Mouse (Mus musculus) liver, embryonic 14.5 days (tissue): ENCODE results near the gene Lcp2.

ENCODE experiments used
- CTCF ChIP-seq: IDR thresholded peaks from 2 replicates; pipeline ENCODE4 v1.5.1; 2016; ENCODE audit warnings: antibody characterized with exemption, low read depth, control low read depth
- EP300 ChIP-seq: IDR thresholded peaks from 2 replicates; pipeline ENCODE4 v1.6.1; 2016; ENCODE audit warnings: antibody characterized with exemption, low read depth

GRCm38 (mm10) chr11:34063702-34064485, 17.2 kb downstream of the Lcp2 start:
- TF ChIP-seq CTCF, result no peak
- TF ChIP-seq EP300, result 0 out of 2 replicates have a peak, but pooled peaks have one; percentile 20
